Mouse (Mus musculus): ENCODE data around the gene Trim11. TPM values are rescaled to one million over a fixed set of nuclear protein-coding genes. Genes with fewer than 3 reads are reported as not detected.
"Not testable (repeated sequence)": the region's sequence is repeated elsewhere in the genome, so short reads cannot be mapped to it uniquely, and the experiment has no call there.

Gene Trim11
- total and polyA plus RNA-seq, 2 experiments from 2014 or later, result 15.2 to 23.7 TPM

DNA sequence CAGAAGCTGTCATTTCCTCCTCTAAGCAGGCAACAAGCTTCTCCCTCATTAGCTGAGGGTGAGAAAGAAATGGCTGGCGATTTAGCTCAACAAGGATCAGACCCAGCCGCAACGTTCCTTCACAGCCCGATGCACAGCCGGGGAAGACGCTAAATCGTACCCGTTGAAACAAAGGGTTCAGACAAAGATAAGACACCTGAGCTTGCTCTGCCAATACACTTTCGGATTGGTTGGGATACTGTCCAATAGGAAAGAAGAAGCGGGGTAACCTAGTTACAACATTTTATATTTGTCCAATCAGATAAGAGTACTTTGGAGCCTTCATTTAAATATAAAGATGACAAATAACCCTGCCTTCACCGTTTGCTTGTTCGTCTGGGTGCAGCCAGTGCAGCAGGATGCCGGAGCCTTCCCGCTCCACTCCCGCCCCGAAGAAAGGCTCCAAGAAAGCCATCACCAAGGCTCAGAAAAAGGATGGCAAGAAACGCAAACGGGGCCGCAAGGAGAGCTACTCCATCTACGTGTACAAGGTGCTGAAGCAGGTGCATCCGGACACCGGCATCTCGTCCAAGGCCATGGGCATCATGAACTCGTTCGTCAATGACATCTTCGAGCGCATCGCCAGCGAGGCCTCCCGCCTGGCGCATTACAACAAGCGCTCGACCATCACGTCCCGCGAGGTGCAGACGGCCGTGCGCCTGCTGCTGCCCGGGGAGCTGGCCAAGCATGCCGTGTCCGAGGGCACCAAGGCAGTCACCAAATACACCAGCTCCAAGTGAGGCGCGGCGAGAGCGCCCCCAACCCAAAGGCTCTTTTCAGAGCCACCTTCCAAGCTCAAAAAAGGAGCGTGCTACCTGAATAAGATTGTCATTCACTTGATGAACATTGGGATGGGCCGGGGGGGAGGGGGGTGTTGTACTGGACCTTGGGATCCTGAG is 29.1 kb upstream of the Trim11 start, which contains the start of gene Hist3h2ba:
TSS of gene Hist3h2ba (plus strand) at position 379 of the 938 bp plus-strand sequence.
- DNase-seq (ENCODE audit: low spot score), result peak; percentile 97

DNA sequence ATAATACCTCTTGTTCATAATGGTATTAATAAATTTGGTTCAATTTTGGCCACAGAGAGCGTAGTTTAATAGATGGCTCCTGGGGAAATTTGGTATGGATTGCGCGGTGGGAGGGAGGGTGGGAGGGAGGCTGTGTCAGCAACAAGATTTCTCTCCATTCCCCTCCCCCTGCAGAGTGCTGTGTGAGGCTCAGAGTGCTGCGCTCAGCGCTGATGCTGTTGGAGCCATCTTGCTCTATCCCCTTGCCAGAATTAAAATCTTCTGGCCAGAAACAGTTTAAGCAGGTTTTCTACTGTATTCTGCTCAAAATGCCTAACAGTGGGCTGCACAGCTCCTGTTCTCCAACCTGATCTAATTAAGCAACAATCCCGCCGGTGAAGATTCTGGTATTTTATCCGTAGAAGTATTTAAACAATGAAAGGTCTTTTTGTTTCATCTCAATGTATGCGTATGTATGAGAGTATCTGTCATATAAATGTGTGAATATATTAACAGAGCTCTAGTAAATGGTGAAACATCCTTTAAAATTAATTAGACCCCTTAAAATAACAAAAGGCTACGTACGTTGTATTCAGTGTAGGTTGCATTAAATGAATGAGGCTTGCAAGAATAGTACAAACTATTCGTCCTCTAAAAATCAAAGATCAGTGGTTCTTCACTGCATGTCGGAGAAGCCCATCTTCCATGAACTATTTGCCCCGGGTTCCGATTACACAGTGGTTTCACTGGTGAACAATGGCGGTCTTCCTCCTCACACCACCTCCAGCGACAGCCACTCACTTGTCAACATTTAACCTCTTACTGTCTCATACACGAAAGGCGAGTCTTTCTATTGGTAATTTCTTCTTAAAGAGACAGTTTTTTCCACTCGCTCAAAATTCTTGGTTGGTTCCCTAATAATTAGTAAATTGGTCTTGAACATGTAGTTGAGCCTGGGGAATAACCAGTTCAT is 28.1 kb upstream of the Trim11 start:
- Histone ChIP-seq H3K27ac (ENCODE audit: low read depth, low read length) (peak overlapping the region; percentile 97), H3K27me3 (ENCODE audit: insufficient read depth, low read length) (no peaks in the 10 kb centered on the region), H3K4me1 (ENCODE audit: insufficient read depth, low read length) (peaks cover 4% of the 10 kb centered on the region; the same call in 1 of the 2 replicates), H3K9me3 (ENCODE audit: low read length) (no peaks in the 10 kb centered on the region), H3K9ac (replicated peaks; ENCODE audit: low read length, poor library complexity, severe bottlenecking) (peak overlapping the region; percentile 86), H3K4me2 (ENCODE audit: low read depth, low read length, poor library complexity, severe bottlenecking) (peak overlapping the region; percentile 50), H3K36me3 (ENCODE audit: insufficient read depth, low read length) (no peaks in the 10 kb centered on the region), H3K4me3 (ENCODE audit: low read depth, low read length) (peak overlapping the region; percentile 54)
- peak; percentile 95 for DNase-seq (ENCODE audit: low spot score)
- WGBS, result 3% methylated on average over 20 of the region's 20 CpGs
- ATAC-seq (ENCODE audit: low FRiP score), result peak; percentile 70
- no peak for TF ChIP-seq CTCF (IDR thresholded peaks at IDR 0.05)

More for the DNA sequence above, 29.1 kb upstream of the Trim11 start, which contains the start of gene Hist3h2ba:
- H3K4me2 ChIP-seq (ENCODE audit: low read depth, low read length, poor library complexity, severe bottlenecking), result peak within 1 kb of the TSS; percentile 53
- peak within 1 kb of the TSS; percentile 54 for H3K4me3 ChIP-seq (ENCODE audit: low read depth, low read length)
- H3K4me1 ChIP-seq (ENCODE audit: insufficient read depth, low read length), result peaks cover 4% of the 10 kb centered on the region; the same call in 1 of the 2 replicates
- no peaks in the 10 kb centered on the region for H3K27me3 ChIP-seq (ENCODE audit: insufficient read depth, low read length)
- under 1% methylated on average over 48 of the region's 48 CpGs for WGBS
- peak; percentile 25; the same call in 1 of the 2 replicates for TF ChIP-seq CTCF (IDR thresholded peaks at IDR 0.05)
- ATAC-seq (ENCODE audit: low FRiP score), result peak; percentile 87
- peak within 1 kb of the TSS; percentile 86 for H3K9ac ChIP-seq (replicated peaks; ENCODE audit: low read length, poor library complexity, severe bottlenecking)
- peak within 1 kb of the TSS; percentile 97 for H3K27ac ChIP-seq (ENCODE audit: low read depth, low read length)
- no peaks in the 10 kb centered on the region for H3K9me3 ChIP-seq (ENCODE audit: low read length)
- no peaks in the 10 kb centered on the region for H3K36me3 ChIP-seq (ENCODE audit: insufficient read depth, low read length)

DNA sequence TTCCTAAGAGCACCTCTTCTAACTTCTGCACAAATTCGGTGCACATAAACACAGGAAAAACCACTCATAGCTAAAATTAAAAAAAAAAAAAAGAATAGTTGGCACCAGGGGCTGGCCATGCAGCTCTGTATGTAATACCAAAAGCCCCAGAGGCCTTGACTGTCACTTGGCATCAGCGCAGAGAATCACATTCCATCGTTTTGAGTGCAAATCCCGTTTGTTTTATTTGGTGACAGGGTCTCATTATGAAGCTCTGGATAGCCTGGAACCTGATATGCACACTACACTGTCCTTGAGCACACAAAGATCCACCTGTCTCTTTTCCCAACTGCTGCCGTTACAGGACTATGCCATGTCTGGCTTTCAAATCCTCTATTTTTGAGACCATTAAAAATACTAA is 26.7 kb upstream of the Trim11 start:
- Histone ChIP-seq H3K9ac (replicated peaks; ENCODE audit: low read length, poor library complexity, severe bottlenecking) (peak overlapping the region; percentile 48; the same call in 1 of the 2 replicates), H3K27ac (ENCODE audit: low read depth, low read length) (peak overlapping the region; percentile 97)
- ATAC-seq (ENCODE audit: low FRiP score), result no peak

DNA sequence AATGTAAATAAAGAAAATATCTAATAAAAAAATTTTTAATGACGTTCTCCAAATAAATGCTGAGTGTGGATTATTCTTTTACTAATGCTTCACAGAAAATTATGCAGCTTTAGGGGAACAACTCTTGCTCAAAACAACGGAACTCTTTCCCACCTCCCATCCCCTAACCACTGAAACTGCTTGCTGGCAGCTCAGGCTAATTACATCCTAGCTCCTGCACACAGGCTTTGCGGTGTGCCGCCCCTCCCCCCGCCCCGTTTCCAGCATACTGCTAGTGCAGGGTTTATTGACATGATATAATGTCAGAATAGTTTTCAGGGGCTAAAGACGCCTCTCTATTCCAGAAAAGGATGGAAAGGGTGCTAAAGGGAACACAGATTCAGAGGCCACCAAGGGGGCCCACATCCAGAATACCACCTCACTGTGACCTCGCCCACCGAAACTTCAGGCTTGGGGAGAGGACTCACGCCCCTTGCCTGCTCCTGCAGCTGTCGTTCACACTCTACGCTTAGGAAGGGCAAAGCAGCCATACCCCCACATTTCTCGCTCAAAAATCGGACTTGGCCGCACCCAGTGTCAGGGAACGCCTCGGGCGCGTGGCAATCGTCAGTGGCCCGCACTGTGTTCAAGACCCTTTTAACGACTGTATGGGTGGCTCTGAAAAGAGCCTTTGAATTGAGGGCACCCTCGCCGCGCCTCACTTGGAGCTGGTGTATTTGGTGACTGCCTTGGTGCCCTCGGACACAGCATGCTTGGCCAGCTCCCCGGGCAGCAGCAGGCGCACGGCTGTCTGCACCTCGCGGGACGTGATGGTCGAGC is 24.3 kb upstream of the Trim11 start:
- H3K27ac ChIP-seq (ENCODE audit: low read depth, low read length), result peak overlapping the region; percentile 97
- under 1% methylated on average over 33 of the region's 33 CpGs for WGBS
- H3K4me2 ChIP-seq (ENCODE audit: low read depth, low read length, poor library complexity, severe bottlenecking), result peak overlapping the region; percentile 91
- TF ChIP-seq CTCF (IDR thresholded peaks at IDR 0.05), result 0 out of 2 replicates have a peak, but pooled peaks have one; percentile 8
- no peaks in the 10 kb centered on the region for H3K9me3 ChIP-seq (ENCODE audit: low read length)
- H3K4me1 ChIP-seq (ENCODE audit: insufficient read depth, low read length), result peaks cover 13% of the 10 kb centered on the region
- peak; percentile 77 for DNase-seq (ENCODE audit: low spot score)
- H3K4me3 ChIP-seq (ENCODE audit: low read depth, low read length), result peak overlapping the region; percentile 81
- H3K36me3 ChIP-seq (ENCODE audit: insufficient read depth, low read length), result no peaks in the 10 kb centered on the region
- ATAC-seq (ENCODE audit: low FRiP score), result peak; percentile 32
- peak overlapping the region; percentile 84 for H3K9ac ChIP-seq (replicated peaks; ENCODE audit: low read length, poor library complexity, severe bottlenecking)
- H3K27me3 ChIP-seq (ENCODE audit: insufficient read depth, low read length), result no peaks in the 10 kb centered on the region

More for the DNA sequence above, 26.7 kb upstream of the Trim11 start:
- peaks cover 4% of the 10 kb centered on the region; the same call in 1 of the 2 replicates for H3K4me1 ChIP-seq (ENCODE audit: insufficient read depth, low read length)
- no peaks in the 10 kb centered on the region for H3K9me3 ChIP-seq (ENCODE audit: low read length)
- 43% methylated on average over 5 of the region's 5 CpGs for WGBS
- no peak for TF ChIP-seq CTCF (IDR thresholded peaks at IDR 0.05)
- H3K4me2 ChIP-seq (ENCODE audit: low read depth, low read length, poor library complexity, severe bottlenecking), result peak overlapping the region; percentile 50
- peak overlapping the region; percentile 54 for H3K4me3 ChIP-seq (ENCODE audit: low read depth, low read length)
- DNase-seq (ENCODE audit: low spot score), result no peak
- H3K36me3 ChIP-seq (ENCODE audit: insufficient read depth, low read length), result no peaks in the 10 kb centered on the region
- no peaks in the 10 kb centered on the region for H3K27me3 ChIP-seq (ENCODE audit: insufficient read depth, low read length)

DNA sequence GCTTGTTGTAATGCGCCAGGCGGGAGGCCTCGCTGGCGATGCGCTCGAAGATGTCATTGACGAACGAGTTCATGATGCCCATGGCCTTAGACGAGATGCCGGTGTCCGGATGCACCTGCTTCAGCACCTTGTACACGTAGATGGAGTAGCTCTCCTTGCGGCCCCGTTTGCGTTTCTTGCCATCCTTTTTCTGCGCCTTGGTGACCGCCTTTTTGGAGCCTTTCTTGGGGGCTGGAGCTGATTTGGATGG is 23.8 kb upstream of the Trim11 start:
- H3K9me3 ChIP-seq (ENCODE audit: low read length); H3K27me3 ChIP-seq (ENCODE audit: insufficient read depth, low read length); H3K36me3 ChIP-seq (ENCODE audit: insufficient read depth, low read length); DNase-seq (ENCODE audit: low spot score); ATAC-seq (ENCODE audit: low FRiP score): not testable (repeated sequence)
- WGBS, result under 1% methylated on average over 11 of the region's 17 CpGs
- Histone ChIP-seq H3K4me1 (ENCODE audit: insufficient read depth, low read length) (peaks cover 13% of the 10 kb centered on the region), H3K9ac (replicated peaks; ENCODE audit: low read length, poor library complexity, severe bottlenecking) (peak overlapping the region; percentile 84), H3K27ac (ENCODE audit: low read depth, low read length) (peak overlapping the region; percentile 97), H3K4me2 (ENCODE audit: low read depth, low read length, poor library complexity, severe bottlenecking) (peak overlapping the region; percentile 91), H3K4me3 (ENCODE audit: low read depth, low read length) (peak overlapping the region; percentile 81)
